Mouse (Mus musculus) heart, postnatal 0 days (tissue): ENCODE data around the gene Kcnj1.

Source experiments
- CTCF ChIP-seq: IDR thresholded peaks from 2 replicates; pipeline ENCODE4 v1.5.1; 2016; ENCODE audit warnings: antibody characterized with exemption, control low read depth, low read depth
- EP300 ChIP-seq: IDR thresholded peaks from 2 replicates; pipeline ENCODE4 v1.6.1; 2016; ENCODE audit warnings: antibody characterized with exemption, low read depth

GRCm38 (mm10) chr9:32400212-32400611 lies 27.9 kb downstream of the Kcnj1 start:
- no peak for TF ChIP-seq CTCF
- TF ChIP-seq EP300 = no peak
